Mouse (Mus musculus) A20 (cell line): ENCODE results near the gene Gm826.

Source experiments
- DNase-seq: peaks from one replicate; pipeline ENCODE4 v3.0.0-alpha.2; 2011; ENCODE audit warnings: low read depth, low spot score

Gene Gm826

GRCm38 (mm10) chr2:160275959-160276657 is 57.9 kb downstream of the Gm826 start:
- DNase-seq: peak; percentile 36

- no peak for DNase-seq
Observed at GRCm38 (mm10) chr2:160267828-160268453, 66.0 kb downstream of the Gm826 start.

- DNase-seq: no peak
Observed at GRCm38 (mm10) chr2:160263861-160264260, 70.1 kb downstream of the Gm826 start.

- DNase-seq: no peak
Observed at GRCm38 (mm10) chr2:160261538-160261937, 72.4 kb downstream of the Gm826 start.
